Mouse (Mus musculus): Measurements from ENCODE around the gene Phf12. TPM values are rescaled to one million over a fixed set of nuclear protein-coding genes. Genes with fewer than 3 reads are reported as not detected.

The Phf12 gene
- total RNA-seq (2017) = 34.9 to 44.3 TPM (median 43.9 TPM) in 3 replicates

- ATAC-seq (replicated peaks; ENCODE audit: insufficient number of reproducible peaks, low FRiP score, low TSS enrichment, poor library complexity, severe bottlenecking) = peak; percentile 68
These were observed at the start of gene Phf12 for GRCm38 (mm10) chr11:77982441-77982905. Phf12 (plus strand) TSS chr11:77982754.

DNA sequence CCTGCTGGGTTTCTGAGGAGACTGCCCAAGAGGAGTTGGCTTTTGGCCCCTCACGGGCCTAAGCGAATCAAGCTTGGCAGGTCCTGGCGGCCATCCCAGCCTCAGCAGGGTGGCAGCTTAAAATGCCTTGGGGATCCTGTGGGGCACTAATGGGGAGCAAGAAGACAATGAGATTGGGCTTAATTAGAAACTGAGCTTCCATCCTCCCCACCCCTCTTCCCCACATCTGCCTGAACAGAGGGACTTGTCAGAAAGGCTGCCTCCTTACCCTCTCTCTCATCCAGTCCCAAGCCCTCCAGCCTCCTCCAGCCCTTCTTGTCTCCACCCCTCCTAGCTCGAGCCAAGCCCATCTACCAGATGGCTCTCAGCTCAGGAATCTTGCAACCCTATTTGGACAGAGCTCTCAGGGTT lies 48.4 kb upstream of the Phf12 start:
- ATAC-seq (replicated peaks; ENCODE audit: insufficient number of reproducible peaks, low FRiP score, low TSS enrichment, poor library complexity, severe bottlenecking) = no peak

- ATAC-seq (replicated peaks; ENCODE audit: insufficient number of reproducible peaks, low FRiP score, low TSS enrichment, poor library complexity, severe bottlenecking) = no peak
These were observed 47.8 kb upstream of the Phf12 start for GRCm38 (mm10) chr11:77934568-77935311.

GRCm38 (mm10) chr11:77936846-77937245 lies 45.7 kb upstream of the Phf12 start:
- no peak for ATAC-seq (replicated peaks; ENCODE audit: insufficient number of reproducible peaks, low FRiP score, low TSS enrichment, poor library complexity, severe bottlenecking)

- ATAC-seq (replicated peaks; ENCODE audit: insufficient number of reproducible peaks, low FRiP score, low TSS enrichment, poor library complexity, severe bottlenecking) = no peak
These were observed 44.7 kb upstream of the Phf12 start for GRCm38 (mm10) chr11:77937649-77938410.

GRCm38 (mm10) chr11:77942230-77942629 lies 40.3 kb upstream of the Phf12 start:
- ATAC-seq (replicated peaks; ENCODE audit: insufficient number of reproducible peaks, low FRiP score, low TSS enrichment, poor library complexity, severe bottlenecking) = no peak

DNA sequence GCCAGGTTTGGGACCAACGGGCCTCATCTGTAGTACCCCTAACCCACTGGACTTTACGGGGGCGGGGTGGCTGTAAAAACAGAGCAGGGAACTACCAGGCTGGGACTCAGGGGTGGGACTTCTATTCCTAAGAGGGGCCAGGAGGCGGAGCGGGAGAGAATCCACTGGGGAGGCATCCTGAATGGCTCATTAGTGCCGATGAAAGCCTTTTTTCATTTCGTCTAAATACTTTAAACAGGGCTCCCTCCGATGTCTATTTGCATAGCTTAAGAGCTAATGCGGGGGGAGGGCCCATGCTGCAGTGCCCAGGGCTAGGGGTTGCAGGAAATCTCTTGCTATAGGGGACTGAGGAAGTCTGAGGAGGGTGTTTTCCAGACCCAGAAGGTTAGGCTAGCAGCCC lies 34.7 kb upstream of the Phf12 start:
- ATAC-seq (replicated peaks; ENCODE audit: insufficient number of reproducible peaks, low FRiP score, low TSS enrichment, poor library complexity, severe bottlenecking) = no peak

- ATAC-seq (replicated peaks; ENCODE audit: insufficient number of reproducible peaks, low FRiP score, low TSS enrichment, poor library complexity, severe bottlenecking) = no peak
These were observed 32.3 kb upstream of the Phf12 start for GRCm38 (mm10) chr11:77950125-77950685.

- ATAC-seq (replicated peaks; ENCODE audit: insufficient number of reproducible peaks, low FRiP score, low TSS enrichment, poor library complexity, severe bottlenecking) = no peak
These were observed 31.7 kb upstream of the Phf12 start for GRCm38 (mm10) chr11:77950797-77951228.

DNA sequence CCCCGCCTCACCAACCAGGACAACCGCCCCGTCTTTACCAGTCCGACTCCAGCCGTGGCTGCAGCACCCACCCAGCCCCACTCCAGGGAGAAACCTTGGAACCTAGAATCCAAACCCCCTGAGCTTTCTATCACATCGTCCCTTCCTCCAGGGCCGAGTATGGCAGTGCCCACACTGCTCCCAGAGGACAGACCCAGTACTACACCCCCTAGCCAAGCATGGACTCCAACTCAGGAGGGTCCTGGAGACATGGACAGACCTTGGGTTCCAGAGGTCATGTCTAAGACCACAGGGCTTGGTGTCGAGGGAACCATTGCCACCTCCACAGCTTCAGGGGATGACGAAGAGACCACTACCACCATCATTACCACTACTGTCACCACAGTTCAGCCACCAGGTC lies 28.9 kb upstream of the Phf12 start:
- no peak for ATAC-seq (replicated peaks; ENCODE audit: insufficient number of reproducible peaks, low FRiP score, low TSS enrichment, poor library complexity, severe bottlenecking)

GRCm38 (mm10) chr11:77956428-77956827 lies 26.1 kb upstream of the Phf12 start:
- no peak for ATAC-seq (replicated peaks; ENCODE audit: insufficient number of reproducible peaks, low FRiP score, low TSS enrichment, poor library complexity, severe bottlenecking)

- no peak for ATAC-seq (replicated peaks; ENCODE audit: insufficient number of reproducible peaks, low FRiP score, low TSS enrichment, poor library complexity, severe bottlenecking)
These were observed 24.3 kb upstream of the Phf12 start for GRCm38 (mm10) chr11:77958268-77958667.

GRCm38 (mm10) chr11:77958932-77959331 lies 23.6 kb upstream of the Phf12 start:
- no peak for ATAC-seq (replicated peaks; ENCODE audit: insufficient number of reproducible peaks, low FRiP score, low TSS enrichment, poor library complexity, severe bottlenecking)

- no peak for ATAC-seq (replicated peaks; ENCODE audit: insufficient number of reproducible peaks, low FRiP score, low TSS enrichment, poor library complexity, severe bottlenecking)
These were observed 22.4 kb upstream of the Phf12 start for GRCm38 (mm10) chr11:77960199-77960598.

DNA sequence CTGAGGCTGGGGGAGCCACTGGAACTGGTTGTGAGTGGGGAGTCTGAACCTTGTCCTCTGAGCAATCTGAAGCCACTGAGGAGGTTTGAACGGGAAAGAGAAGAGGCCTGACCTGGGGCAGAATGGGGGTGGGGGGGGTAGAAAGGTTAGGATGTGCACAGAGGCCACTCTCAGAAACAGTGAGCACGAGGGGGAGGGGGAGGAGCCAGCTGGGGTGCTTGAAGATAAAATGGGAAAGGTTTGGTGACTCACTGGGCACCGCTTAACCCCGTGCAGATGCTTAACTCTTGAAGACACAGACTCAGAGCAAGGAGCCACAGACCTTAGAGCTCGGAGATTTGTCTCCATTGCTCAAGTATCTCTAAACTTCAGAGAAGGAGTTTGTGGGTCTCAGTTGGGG lies 21.7 kb upstream of the Phf12 start:
- no peak for ATAC-seq (replicated peaks; ENCODE audit: insufficient number of reproducible peaks, low FRiP score, low TSS enrichment, poor library complexity, severe bottlenecking)

- no peak for ATAC-seq (replicated peaks; ENCODE audit: insufficient number of reproducible peaks, low FRiP score, low TSS enrichment, poor library complexity, severe bottlenecking)
These were observed 19.6 kb upstream of the Phf12 start for GRCm38 (mm10) chr11:77962946-77963345.

DNA sequence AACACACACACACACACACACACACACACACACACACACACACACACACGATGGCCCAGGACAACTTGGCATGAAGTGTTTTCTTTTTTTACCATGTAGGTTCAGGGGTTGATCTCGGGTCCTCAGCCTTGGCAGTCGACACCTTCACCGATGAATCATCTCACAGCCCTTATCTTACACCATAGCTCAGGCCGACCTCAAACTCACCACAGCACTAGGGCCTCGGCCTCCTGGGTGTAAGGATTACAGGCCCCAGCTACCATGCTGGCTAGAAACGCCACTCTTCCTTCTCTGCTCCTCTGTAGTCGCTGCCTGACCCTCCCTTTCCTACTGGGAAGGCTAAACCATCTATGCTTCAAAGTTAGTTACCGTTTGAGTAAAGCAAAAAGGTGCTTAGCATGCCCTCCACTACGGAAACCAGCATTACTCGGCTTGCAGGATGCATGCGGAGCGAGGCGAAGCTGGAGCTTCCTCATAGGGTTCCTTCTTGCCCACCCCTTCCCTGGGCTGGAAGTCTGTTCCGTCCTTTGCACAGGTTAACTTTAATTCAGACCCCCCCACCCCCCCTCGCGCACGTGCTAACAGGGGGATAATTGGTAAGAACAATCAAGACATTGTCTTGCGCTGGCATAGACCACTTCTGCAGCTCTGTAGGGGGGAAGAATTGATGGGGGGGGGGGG lies 18.0 kb upstream of the Phf12 start:
- ATAC-seq (replicated peaks; ENCODE audit: insufficient number of reproducible peaks, low FRiP score, low TSS enrichment, poor library complexity, severe bottlenecking) = 0 out of 2 replicates have a peak, but pooled peaks have one; percentile 18

GRCm38 (mm10) chr11:77965101-77966036 lies 17.2 kb upstream of the Phf12 start:
- ATAC-seq (replicated peaks; ENCODE audit: insufficient number of reproducible peaks, low FRiP score, low TSS enrichment, poor library complexity, severe bottlenecking) = no peak

Measured in monocyte, adult 5-6 weeks (primary cell).